Comparison of ENCODE assay signal across 12 mouse cellular contexts in the genomic region with DNA sequence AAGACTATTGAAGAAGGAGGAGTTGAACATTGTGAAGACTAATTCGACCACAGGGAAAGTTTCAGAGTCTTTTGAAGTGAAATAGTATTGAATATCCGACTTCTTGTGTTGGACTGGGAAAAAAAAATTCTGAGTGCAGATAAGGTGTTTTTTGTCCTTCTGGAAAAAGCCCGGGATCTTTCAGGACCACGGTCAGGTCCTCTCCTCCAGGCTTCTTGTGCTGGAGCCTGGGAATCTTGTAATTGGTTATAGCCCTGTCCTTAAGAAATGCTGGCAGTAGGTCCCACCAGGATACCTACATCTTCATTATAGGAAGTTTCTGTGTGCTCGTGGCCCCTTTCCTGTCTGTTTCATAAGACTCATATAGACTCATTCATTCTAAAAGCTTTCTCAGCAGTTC. TPM values are rescaled to one million over a fixed set of nuclear protein-coding genes. Genes with fewer than 3 reads are reported as not detected.
DNase-seq lines count a peak whose midpoint lies in the region; ATAC-seq lines count a peak whose summit lies in the region.
"Had no signal": no experiment of that assay in that cellular context is flagged by ENCODE, and none has a peak within 500 bp of the region (broad histone marks: within the 10 kb centered on the region; RNA-seq: fewer than 3 reads in every experiment).

No protein-coding gene starts in this region.

- H3K9me3 ChIP-seq in forebrain, embryonic 11.5 days (ENCODE audit: control insufficient read depth, low read length), result no peaks in the 10 kb centered on the region
- H3K9me3 ChIP-seq in neural tube, embryonic 15.5 days (replicated peaks), result no peaks in the 10 kb centered on the region
- H3K9me3 ChIP-seq: limb, embryonic 15.5 days had no signal

- WGBS in forebrain, embryonic 11.5 days, result 6% methylated on average over 5 of the region's 5 CpGs
- 4% methylated on average over 5 of the region's 5 CpGs for WGBS in neural tube, embryonic 15.5 days

- peak; percentile 5 for DNase-seq in kidney, adult 9 months
- DNase-seq in kidney, adult 18-20 months, result no peak
- DNase-seq in forebrain, embryonic 11.5 days (ENCODE audit: low spot score), result peak; percentile 53
- peak; percentile 62 to 66 for DNase-seq in kidney, postnatal 4 days
- DNase-seq in frontal cortex, postnatal 14 days (ENCODE audit: low spot score in 2 of 2), result no peak
- DNase-seq in heart, adult 11 months, result no peak
- DNase-seq in thymus, postnatal 4 days, result no peak
- DNase-seq: gastrocnemius, postnatal 36 days had no signal

- no peaks in the 10 kb centered on the region for H3K4me1 ChIP-seq in forebrain, embryonic 11.5 days (replicated peaks; ENCODE audit: control insufficient read depth, insufficient read depth, low read length)
- H3K4me1 ChIP-seq in neural tube, embryonic 15.5 days, result peaks cover 21% of the 10 kb centered on the region

- no peak for ATAC-seq in forebrain, embryonic 11.5 days (replicated peaks; ENCODE audit: low FRiP score)
- no peak for ATAC-seq in neural tube, embryonic 15.5 days (ENCODE audit: low FRiP score)
- ATAC-seq: intestine, postnatal 0 days had no signal

- peak overlapping the region; percentile 50; the same call in 1 of the 2 replicates for H3K4me3 ChIP-seq in forebrain, embryonic 11.5 days (ENCODE audit: low read depth, low read length)
- H3K4me3 ChIP-seq in neural tube, embryonic 15.5 days (replicated peaks), result peak overlapping the region; percentile 70
- H3K4me3 ChIP-seq: limb, embryonic 15.5 days had no signal

- peak overlapping the region; percentile 95; the same call in 1 of the 2 replicates for H3K4me2 ChIP-seq in forebrain, embryonic 11.5 days (ENCODE audit: low read depth, low read length, severe bottlenecking)
- H3K4me2 ChIP-seq in neural tube, embryonic 15.5 days, result peak overlapping the region; percentile 95
- H3K4me2 ChIP-seq: limb, embryonic 15.5 days had no signal

- no peaks in the 10 kb centered on the region for H3K36me3 ChIP-seq in forebrain, embryonic 11.5 days (ENCODE audit: control insufficient read depth, insufficient read depth, low read length)
- no peaks in the 10 kb centered on the region for H3K36me3 ChIP-seq in neural tube, embryonic 15.5 days
- H3K36me3 ChIP-seq: limb, embryonic 15.5 days had no signal

- H3K27ac ChIP-seq in forebrain, embryonic 11.5 days (ENCODE audit: low read depth, low read length), result no peak overlapping the region
- H3K27ac ChIP-seq in neural tube, embryonic 15.5 days (replicated peaks), result no peak overlapping the region
- H3K27ac ChIP-seq: limb, embryonic 15.5 days had no signal

- no peak overlapping the region for H3K9ac ChIP-seq in forebrain, embryonic 11.5 days (ENCODE audit: low read length)
- H3K9ac ChIP-seq in neural tube, embryonic 15.5 days (replicated peaks), result peak overlapping the region; percentile 64
- H3K9ac ChIP-seq: limb, embryonic 15.5 days had no signal

- peaks cover 6% of the 10 kb centered on the region; the same call in 1 of the 2 replicates for H3K27me3 ChIP-seq in forebrain, embryonic 11.5 days (ENCODE audit: control insufficient read depth, insufficient read depth, low read length)
- H3K27me3 ChIP-seq in neural tube, embryonic 15.5 days (replicated peaks), result no peaks in the 10 kb centered on the region

RNA-seq across cellular contexts. Expression of a gene that starts 0.9 kb away (rescaled TPM):
- polyA plus RNA-seq in forebrain, embryonic 11.5 days (2014; fragmentation: Nextera tagmentation; extraction: Ambion mirVana), result 1.8 and 1.9 TPM in 2 replicates
- polyA plus RNA-seq in neural tube, embryonic 15.5 days (2015; fragmentation: Nextera tagmentation; extraction: Ambion mirVana), result 4.1 and 4.2 TPM in 2 replicates
- polyA plus RNA-seq: C2C12; limb, embryonic 15.5 days had no signal

Comparison
In these comparisons a context has a peak if more than half of its experiments do, and no peak if none do; other contexts are left out.
1. DNase-seq: peak in kidney, adult 9 months (single experiment), forebrain, embryonic 11.5 days (single experiment) and kidney, postnatal 4 days (2 of 2); none in kidney, adult 18-20 months (single experiment), frontal cortex, postnatal 14 days (0 of 2), heart, adult 11 months (single experiment) and thymus, postnatal 4 days (single experiment).